Mouse (Mus musculus) ES-E14 (cell line): ENCODE measurements around the gene Slc9b1.

Source experiments
- CHD2 ChIP-seq: IDR thresholded peaks from 2 replicates; pipeline ENCODE4 v1.6.1; 2014; ENCODE audit warnings: mild to moderate bottlenecking, low read depth, low read length, inconsistent platforms
- HCFC1 ChIP-seq: IDR thresholded peaks from 2 replicates; pipeline ENCODE4 v1.6.1; 2012; ENCODE audit warnings: low read length, inconsistent platforms, borderline replicate concordance; ENCODE audit not compliant: insufficient read depth
- MAFK ChIP-seq: IDR thresholded peaks from 2 replicates; pipeline ENCODE4 v1.6.1; 2014; ENCODE audit warnings: mild to moderate bottlenecking, low read depth, low read length, inconsistent platforms; ENCODE audit not compliant: insufficient read depth
- ZC3H11A ChIP-seq: IDR thresholded peaks from 2 replicates; pipeline ENCODE4 v1.6.1; 2012; ENCODE audit warnings: low read depth, mild to moderate bottlenecking, inconsistent platforms, low read length, borderline replicate concordance

GRCm38 (mm10) chr3:135403856-135404255 lies 56.0 kb downstream of the Slc9b1 start:
- TF ChIP-seq ZC3H11A = no peak
- no peak for TF ChIP-seq HCFC1
- TF ChIP-seq CHD2 = no peak
- no peak for TF ChIP-seq MAFK
